Mouse (Mus musculus) urinary bladder, postnatal 36 days (tissue): Measurements from ENCODE around the gene Rock2.

Experiments
- DNase-seq, 2 experiments: peaks; one replicate each; pipeline ENCODE4 v3.0.0; 2022; ENCODE audit warnings: low spot score in 2 of 2, mixed read lengths in 1 of 2

Rock2 gene

DNA sequence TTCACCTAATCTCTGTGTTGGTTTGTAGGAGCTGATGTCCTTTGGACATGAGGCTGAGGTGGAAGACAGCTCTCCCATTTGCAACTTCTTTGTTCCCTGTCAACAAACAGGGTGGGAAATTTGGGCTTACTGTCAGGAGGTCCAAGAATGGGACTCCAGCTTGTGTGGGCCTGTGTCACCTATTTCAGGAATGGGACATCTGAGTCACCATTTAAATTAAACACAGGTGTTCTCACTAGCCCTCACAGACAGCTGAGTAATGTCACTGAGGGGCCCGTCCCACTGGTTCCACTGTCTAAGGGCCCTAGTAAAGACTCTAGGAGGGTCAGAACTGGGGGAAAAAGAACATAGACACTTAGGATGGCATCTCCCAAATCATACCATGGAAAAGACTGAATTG lies 22.7 kb upstream of the Rock2 start:
- DNase-seq = no peak

DNA sequence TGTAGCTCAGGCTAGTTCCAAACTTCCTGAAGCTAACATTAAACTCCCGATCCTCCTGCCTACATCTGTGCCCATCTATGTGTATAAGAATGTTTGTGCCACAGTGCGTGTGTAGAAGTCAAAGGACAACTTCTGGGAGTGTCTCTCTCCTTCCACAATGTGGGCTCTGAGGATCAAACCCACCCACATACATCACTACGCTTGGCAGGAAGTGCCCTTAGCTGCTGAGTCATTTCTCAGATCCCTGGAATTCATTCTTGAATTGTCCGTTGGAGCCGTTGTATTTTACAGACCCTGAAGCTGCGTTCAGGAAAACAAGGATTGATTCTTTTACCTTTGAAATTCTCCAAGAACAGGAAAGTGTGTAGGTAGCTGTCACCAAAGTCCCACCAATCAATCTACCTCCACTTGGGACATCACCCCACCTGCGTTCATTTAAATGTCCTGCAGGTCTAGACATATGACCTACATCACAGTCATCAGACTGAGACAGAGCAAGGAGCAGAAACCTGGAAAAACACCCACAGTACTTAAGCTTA lies 21.7 kb upstream of the Rock2 start:
- no peak for DNase-seq

DNA sequence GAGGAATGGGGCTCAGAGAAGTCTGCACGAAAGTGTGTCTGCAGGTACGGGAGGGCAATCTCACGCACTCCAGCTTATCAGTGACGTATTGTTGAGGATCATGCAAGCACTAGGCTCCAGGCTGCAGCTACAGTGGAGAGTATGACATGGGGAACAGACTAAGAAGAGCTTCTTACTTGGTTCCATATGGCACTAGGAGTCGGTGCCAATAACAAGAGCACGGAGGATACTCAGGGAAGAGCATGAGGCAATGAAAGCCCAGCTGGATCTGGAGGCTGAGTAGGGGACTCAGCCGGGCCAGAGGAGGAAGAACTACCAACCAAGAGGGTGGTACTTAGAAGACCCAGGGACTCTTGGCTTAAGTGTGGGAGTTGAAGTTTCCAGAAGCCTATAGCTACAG lies 21.1 kb upstream of the Rock2 start:
- DNase-seq = no peak

DNA sequence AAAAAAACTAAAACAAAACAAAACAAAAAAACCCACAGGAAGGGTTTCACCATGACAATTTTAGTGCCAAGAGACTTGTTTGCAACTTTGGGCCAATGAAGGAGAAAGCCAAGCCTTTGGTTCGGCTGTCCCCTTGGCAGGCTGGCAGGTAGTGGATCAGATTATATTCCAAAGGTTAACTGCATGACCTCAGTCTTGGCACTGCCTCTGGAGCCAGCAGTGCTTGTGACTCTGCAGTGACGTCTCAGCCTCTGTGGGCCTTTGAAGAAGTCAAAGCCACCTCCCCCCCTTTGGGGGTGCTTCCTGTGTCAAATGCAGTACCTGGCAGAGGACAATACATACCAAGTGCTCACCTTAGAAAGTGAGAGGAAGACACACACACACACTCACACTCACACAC lies 20.6 kb upstream of the Rock2 start:
- DNase-seq = peak in 1 of 2 experiments; percentile 43

DNA sequence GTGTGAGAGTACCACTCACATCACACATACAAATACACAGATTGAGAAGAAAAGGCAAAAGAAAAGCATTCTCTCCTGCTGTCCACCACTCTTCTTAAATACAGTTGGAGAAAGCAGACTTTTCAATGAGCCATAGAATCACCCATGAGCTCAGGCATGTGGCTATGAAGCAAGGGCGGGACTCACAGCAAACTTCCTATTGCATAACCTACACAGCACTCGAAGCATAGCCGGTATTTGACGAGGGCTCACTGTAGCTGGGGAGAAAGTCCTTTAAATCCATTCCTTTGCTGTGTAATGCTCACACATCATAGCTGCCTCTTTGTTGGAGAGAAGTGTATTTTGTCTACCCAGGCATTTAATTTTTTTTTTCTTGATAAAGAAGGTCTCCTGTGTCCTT lies 19.4 kb upstream of the Rock2 start:
- no peak for DNase-seq

DNA sequence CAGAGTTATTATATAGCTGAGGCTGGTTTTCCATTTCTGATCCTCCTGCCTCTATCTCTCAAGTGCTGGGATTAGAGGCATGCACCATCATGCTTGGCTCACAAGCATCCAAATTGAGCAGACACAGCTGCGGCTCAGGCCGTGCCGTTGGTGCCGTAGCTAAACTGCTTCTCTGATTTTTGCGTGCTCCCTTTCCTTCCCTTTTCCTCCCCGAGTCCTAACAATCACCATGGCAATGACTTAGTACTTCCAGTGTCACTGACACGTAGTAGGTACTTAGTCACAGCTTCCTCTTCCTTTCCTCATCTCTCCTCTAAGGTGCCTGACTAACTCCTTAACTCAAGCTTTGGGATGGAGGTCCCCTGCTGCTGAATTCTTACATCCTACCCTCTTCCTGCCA lies 19.0 kb upstream of the Rock2 start:
- no peak for DNase-seq

DNA sequence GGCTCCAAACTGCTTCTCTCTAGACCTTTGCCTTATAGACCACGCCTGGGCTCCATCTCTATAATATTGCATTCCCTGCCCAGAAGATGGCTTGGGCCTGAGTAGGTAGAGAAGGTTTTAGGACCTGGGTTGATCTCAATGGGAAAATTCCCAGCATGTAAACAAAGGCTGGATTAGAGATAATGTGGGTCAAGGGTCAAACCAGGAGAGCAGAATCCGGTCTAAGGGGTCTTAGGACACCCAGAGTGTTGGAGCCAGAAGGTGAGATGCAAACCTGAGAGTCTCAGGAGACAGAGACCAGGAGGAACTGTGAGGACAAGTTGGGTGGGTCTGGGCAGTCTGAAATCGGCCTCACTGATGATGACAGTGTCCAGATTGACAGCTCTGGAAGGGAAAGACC lies 18.0 kb upstream of the Rock2 start:
- no peak for DNase-seq

DNA sequence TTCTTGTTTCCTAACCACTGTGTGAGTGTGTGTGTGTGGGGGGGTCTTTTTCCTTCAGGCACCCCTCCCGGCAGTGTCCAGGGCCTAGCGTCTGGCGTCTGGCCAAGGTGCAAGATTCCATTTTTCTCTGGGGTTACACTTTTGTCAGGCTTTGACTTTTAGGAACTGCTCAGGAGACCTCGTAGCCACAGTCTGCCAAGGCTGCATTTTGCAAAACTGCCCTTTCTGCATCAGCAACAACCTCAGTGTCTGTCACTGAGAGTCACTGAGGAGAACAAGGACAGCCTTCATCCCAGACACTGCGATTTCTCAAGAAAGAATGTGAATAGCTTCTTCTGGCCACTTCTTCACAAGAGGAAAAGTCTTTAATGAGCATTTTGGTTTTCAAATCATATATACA lies 17.6 kb upstream of the Rock2 start:
- no peak for DNase-seq

DNA sequence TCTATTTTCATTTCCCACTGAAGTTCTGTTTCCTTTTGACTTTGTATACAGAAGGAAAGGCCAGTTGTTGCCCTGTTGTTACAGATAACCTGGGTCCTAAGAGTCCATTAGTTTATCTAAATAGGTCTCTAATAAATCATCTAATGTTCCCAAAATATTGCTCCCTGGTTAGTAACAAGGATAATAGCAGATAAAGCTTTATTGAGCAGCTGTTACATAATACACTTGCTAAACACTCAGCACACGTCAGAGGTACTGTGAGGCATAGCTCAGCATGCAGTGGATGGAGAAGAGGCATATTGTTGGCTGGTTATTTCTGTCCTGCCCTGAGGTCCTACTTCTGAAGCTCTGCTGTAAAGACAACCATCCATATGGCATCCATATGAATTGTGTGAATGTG lies 17.0 kb upstream of the Rock2 start:
- no peak for DNase-seq

DNA sequence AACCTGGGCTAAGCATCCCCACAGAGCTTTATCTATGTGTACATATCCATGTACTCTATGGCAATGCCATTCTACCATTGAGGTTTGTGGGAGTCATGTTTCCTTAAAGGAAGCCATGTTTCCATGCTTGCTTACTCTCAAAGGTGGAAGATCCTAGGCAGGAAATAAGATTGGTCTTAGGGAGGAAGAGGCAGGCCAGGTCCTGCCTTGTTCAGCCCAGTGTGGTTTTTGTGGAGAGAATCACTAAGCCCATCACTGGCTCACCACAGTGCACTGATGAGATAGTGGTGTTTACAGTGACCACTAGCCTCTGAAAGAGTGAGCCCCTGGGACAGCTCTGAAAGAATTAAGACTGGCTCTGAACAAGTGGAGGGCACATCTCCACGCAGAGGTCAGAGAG lies 15.3 kb upstream of the Rock2 start:
- DNase-seq = no peak

DNA sequence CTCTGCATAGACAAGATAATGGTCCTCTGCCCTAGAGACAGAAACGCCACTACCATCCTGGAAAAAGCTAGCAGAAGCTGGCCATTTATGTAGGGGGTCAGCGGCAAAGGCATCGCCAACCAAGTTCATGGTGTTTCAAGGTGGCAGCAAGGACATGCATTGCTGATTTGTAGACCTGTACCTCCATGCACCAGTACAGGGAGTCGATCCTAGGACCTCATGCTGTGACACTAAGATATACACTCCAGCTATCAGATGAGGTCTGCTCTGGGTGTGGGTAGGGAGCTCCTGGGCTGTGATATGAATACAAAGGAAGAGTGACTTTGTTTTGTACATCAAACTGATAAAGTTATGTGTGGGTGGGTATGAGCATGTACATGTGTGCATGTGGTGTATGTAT lies 14.6 kb upstream of the Rock2 start:
- DNase-seq = no peak

DNA sequence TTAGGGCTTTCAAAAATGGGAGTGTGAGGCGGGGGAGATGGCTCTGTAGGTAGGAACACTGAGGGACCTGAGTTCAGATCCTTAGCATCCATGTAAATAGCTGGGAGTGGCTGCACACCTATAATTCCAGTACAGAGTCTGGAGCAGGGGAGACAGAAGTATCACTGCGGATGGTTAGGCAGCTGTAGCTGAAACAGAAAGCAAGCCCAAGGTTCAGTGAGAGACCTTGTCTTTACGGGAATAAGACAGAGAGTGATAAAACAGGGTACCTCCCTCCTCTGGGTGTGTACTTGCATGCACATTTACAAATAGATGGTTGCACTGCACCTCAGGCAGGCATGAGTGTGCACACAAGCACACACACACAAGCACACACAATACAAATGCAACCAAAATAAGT lies 12.3 kb upstream of the Rock2 start:
- no peak for DNase-seq

DNA sequence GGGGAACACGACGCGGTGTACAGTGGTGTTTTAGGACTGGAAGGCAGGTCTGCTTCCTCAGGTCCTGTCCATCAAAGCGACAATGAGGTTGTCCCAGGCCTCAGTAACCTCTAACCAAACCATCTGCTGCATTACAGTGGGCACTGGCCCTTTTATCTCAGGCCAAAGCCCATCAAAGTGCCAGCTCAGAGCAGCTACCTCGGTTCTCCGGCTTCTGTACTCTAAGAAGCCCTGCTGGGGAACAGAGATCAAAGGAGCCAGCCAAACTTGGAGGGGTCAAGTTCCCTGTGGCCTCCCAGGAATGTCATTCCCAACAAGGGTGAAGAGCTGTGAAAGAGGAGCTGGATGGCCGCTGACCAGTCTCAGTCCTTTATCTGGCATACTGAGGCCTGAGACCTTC lies 11.6 kb upstream of the Rock2 start:
- no peak for DNase-seq

DNA sequence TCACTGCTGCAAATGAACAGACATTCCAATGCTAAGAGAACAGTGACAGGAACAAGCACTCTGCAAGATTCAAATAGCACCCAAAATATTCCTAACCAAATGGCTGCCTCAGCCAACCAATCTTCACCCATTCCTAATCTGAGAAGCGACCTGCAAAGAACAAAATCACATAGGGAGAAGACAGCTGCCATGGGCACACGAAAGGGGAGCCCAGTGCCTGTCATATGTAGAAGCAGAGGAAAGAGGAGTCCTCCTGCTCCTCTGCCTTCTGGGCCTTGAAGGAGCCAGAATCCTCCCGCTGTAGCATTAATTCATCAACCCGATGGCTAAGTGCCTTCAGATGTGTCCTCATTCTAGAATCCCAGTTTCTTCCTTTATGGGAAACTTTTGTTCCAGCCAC lies 10.2 kb upstream of the Rock2 start:
- DNase-seq = no peak

DNA sequence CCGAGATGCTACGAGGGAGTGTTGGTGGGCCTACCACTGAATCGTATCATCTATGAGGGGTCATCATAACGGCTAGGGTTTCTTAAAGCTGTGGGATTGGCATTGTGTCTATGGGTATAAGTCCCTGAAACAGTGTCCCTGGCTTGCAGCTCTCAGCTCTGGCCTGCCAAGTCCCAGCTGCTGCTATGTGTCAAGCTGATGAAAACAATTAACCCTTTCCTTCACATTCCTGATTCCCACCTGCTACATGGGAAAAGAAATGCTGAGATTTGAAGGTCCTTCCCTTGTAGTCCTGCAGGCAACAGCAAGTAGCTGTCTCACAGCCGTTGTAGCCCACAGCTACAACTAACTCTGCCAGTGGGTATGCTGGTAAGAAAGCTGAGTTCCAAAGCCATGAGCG lies 8.3 kb upstream of the Rock2 start:
- DNase-seq = no peak

DNA sequence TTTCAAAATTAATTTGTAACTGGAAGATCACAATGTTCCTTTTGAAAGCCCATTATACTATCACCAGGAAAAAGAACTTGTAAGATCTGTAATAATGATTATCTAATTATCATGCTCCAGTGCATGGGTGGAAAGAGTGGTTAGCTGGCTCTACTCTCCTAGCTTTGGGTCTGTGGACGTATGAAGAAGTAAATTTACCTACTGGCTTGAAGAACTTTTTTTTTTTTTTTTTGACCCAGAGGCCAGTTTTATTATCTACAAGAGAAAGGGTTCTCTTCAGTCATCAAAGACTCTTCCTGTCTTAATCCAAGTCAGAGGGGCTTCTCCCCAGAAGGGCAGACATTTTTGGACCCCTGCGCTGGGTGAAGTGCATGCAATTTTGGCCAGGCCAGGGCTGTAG lies 1.7 kb upstream of the Rock2 start:
- no peak for DNase-seq

DNA sequence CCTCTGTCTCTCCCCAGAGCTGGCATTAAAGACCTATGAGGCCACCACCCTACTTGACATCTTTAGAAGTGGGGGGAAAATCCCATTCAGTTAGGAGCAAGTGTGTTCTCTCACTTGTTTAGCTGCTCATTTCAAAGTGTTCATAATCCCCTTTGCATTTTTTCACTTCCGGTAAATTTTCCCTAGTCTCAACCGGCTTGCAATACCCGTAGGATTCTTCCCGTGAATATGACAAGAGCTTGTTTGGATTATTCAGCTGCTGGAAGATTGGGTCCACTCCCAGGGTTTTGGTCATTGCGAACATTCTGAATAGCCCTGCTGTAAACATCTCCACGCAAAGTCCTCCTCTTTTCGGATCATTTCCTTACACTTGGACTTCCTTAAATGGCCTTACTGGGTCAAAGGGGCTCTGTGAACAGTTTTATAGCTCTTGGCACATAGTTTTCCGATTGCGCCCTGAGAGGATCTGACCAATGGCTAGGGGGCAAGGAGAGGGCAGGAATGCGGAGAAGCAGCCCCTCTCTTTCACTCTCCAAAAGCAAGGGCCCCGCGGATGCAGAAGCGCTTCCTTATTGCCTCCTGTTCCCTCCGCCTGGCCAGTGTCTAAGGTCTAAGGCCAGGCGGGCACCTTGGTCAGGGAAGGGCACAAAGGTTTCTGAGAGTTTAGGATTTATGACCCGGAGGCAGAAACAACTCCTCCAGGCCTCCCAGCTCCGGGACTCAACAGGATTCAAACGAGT lies 869 bp upstream of the Rock2 start:
- peak in 1 of 2 experiments; percentile 54 for DNase-seq

DNA sequence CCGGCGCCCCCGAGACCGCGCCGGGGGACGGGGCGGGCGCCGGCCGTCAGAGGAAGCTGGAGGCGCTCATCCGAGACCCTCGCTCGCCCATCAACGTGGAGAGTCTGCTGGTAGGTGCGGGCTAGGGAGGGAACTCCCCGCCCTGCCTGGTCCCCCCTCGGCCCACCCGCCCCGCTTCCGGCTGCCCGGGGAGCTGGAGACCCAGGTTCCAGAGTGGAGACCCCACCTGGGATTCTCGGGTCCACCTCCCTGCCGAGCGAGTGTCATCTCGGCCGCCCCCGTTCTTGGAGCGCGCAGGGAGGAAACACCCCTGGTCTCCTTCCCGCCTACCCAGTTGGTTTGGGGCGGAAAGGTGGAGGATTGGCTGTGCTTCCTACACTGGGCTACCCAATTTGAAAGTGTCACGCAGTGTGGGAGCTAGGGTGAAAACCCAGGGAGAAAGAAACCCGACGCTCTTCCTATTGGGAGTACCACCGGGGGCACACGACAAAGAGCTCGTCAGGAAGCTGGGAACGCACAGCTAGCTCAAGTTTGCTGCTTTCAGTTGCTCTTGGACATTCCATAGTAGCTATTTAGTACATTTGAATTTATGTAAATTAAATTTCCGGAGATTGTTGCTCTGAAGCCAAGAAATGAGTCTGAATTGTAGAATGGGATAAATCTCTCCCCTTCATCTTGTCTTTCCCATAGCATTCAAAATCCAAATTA lies 680 bp downstream of the Rock2 start:
- peak; percentile 40 to 46 for DNase-seq

DNA sequence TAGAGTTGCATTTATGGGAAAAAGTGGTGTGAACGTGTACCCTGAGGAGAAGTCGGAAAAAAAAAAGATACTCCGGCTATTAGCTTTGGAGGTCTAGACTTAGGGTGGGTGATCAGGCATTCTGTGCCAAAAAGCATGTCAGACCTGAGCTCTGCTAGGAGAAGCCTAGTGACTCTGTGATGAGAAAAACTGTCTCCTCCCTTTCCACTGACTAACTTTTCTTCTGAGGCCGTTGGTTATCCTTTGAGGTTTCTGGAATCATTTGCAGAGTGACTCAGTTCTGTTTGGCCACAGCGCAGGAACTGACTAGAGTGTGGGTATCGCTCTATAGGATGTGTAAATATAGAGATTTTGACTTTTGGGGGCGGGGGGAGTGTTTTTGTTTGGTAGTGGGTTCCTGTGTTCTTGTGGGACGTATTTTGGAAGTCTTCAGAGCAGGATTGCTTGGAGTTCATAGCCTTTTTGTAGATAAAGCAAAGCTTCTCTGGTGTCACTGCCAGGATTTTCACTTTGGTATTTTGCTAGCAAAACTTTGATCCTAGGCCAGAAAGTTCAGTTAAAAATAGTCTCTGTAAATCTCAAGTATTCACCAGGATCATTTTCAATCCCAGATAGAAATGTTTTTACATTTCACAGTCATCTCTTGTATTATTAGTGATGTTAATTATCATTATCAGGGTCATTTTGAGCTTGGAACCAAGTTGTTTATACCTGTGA lies 1.5 kb downstream of the Rock2 start:
- no peak for DNase-seq

DNA sequence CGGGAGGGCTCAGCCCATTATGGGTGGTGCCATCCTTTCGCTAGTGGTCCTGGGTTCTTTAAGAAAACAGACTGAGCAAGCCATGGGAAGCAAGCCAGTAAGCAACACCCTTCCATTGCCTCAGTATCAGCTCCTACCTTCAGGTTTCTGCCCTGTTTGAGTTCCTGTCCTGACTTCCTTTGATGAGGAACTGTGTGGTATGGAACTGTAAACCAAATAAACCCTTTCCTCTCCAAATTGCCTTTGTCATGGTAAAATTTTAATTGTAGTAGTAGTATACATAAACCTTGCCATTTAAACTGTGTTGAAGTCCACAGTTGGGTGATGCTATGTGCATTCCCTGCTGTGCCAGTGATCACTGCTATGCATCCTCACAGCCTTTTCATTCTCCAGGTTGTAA lies 2.5 kb downstream of the Rock2 start:
- no peak for DNase-seq

DNA sequence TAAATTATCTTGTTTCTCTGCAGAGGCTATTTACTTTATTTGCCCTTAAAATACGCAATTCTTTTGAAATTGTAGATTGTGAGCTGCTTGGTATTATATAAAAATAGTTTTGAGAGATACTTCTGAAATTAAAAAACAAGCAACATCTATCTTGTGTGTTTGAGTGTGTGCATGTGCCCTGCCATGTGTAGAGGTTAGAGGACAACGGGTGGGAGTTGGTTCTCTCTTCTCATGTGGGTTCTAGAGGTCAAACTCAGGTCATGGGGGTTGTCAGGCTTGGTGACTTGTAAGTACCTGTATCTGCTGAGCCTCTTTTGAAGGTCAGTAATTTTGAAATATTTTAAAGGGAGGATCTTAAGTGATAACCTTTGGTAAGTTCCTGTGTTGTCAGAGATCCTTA lies 3.5 kb downstream of the Rock2 start:
- no peak for DNase-seq

DNA sequence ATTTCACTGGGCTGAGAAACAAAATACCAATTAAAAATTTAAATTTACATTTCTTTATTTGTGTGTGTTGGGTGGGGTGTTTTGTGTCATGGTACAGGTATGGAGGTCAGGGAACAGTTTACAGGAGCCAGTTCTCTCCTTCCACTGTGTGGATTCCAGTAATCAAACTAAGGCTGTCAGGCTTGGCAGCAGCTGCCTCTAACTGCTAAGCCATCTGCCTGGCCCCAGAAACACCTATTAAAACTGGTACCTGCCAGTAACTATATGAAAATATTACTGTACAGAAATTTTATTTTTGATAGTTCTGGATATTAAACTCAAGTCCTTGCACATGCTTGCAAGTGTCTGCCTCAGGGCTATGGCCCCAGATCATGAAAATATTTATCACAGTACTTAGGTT lies 4.1 kb downstream of the Rock2 start:
- DNase-seq = no peak
